8 mouse cellular contexts compared by ENCODE assay signal in genomic region chr17:42875571-42876000, GRCm38 (mm10). TPM values are rescaled to one million over a fixed set of nuclear protein-coding genes. Genes with fewer than 3 reads are reported as not detected.
DNase-seq lines count a peak whose midpoint lies in the region; ATAC-seq and TF ChIP-seq lines count a peak whose summit lies in the region.

No protein-coding gene starts in this region.

- H3K4me1 ChIP-seq in liver, embryonic 14.5 days (replicated peaks; ENCODE audit: control insufficient read depth in 2 of 2, insufficient read depth in 2 of 2, low read length in 1 of 2) = peaks cover 6 to 13% of the 10 kb centered on the region in 2 experiments; a peak in 3 of 4 replicates
- peaks cover 18% of the 10 kb centered on the region for H3K4me1 ChIP-seq in neural tube, embryonic 13.5 days (replicated peaks)

- TF ChIP-seq EP300 in liver, embryonic 14.5 days (IDR thresholded peaks at IDR 0.05; ENCODE audit: low read depth) = no peak

- H3K9ac ChIP-seq in liver, embryonic 14.5 days (replicated peaks) = peak overlapping the region; percentile 78
- H3K9ac ChIP-seq in neural tube, embryonic 13.5 days = peak overlapping the region; percentile 96

- WGBS in liver, embryonic 14.5 days (ENCODE audit: insufficient replicate concordance) = 2% methylated on average over 17 of the region's 17 CpGs
- WGBS in neural tube, embryonic 13.5 days = 0% methylated on average over 17 of the region's 17 CpGs

- peak overlapping the region; percentile 5; the same call in 1 of the 2 replicates for H3K27ac ChIP-seq in liver, embryonic 14.5 days
- peak overlapping the region; percentile 95 for H3K27ac ChIP-seq in neural tube, embryonic 13.5 days (replicated peaks)

- no peaks in the 10 kb centered on the region for H3K36me3 ChIP-seq in liver, embryonic 14.5 days (replicated peaks; ENCODE audit: control insufficient read depth, insufficient read depth, low read depth)
- H3K36me3 ChIP-seq in neural tube, embryonic 13.5 days = no peaks in the 10 kb centered on the region

- H3K27me3 ChIP-seq in liver, embryonic 14.5 days (ENCODE audit: control insufficient read depth, insufficient read depth, low read length) = no peaks in the 10 kb centered on the region
- no peaks in the 10 kb centered on the region for H3K27me3 ChIP-seq in neural tube, embryonic 13.5 days

- H3K4me3 ChIP-seq in liver, embryonic 14.5 days (ENCODE audit: insufficient read depth in 1 of 2, low read depth in 2 of 2, low read length in 2 of 2) = peak overlapping the region; percentile 73 to 79
- peak overlapping the region; percentile 89 for H3K4me3 ChIP-seq in neural tube, embryonic 13.5 days

- DNase-seq in ovary, postnatal 36 days (ENCODE audit: low spot score) = peak; percentile 29
- no peak for DNase-seq in ovary, postnatal 14 days (ENCODE audit: low spot score)
- DNase-seq in embryo, embryonic 9.5 days (ENCODE audit: extremely low spot score) = peak; percentile 63
- peak; percentile 51 for DNase-seq in heart, adult 8-10 months (ENCODE audit: low spot score)
- DNase-seq in kidney, adult 18-20 months = peak; percentile 66
- DNase-seq in liver, embryonic 14.5 days (ENCODE audit: low read depth in 3 of 3, low spot score in 3 of 3) = peak in 1 of 3 experiments; percentile 28
- DNase-seq in thymus, postnatal 36 days = peak; percentile 41 to 51

- peak overlapping the region; percentile 91 for H3K4me2 ChIP-seq in liver, embryonic 14.5 days (ENCODE audit: low read depth)
- peak overlapping the region; percentile 90 for H3K4me2 ChIP-seq in neural tube, embryonic 13.5 days

- no peak for TF ChIP-seq CTCF in liver, embryonic 14.5 days (IDR thresholded peaks at IDR 0.05; ENCODE audit: low read depth)

- ATAC-seq in liver, embryonic 14.5 days (ENCODE audit: insufficient read depth) = no peak
- peak; percentile 56 for ATAC-seq in neural tube, embryonic 13.5 days (ENCODE audit: low read depth)

- H3K9me3 ChIP-seq in liver, embryonic 14.5 days (ENCODE audit: control insufficient read depth, low read length) = no peaks in the 10 kb centered on the region
- H3K9me3 ChIP-seq in neural tube, embryonic 13.5 days = no peaks in the 10 kb centered on the region

RNA-seq across cellular contexts. Expression of gene Cd2ap, which starts 0.9 kb away (rescaled TPM):
- total RNA-seq in heart, adult 8-10 months (2022) = 10 to 100 TPM; 15.8 to 19.3 (median 17.6) TPM
- 4.9 and 8.6 TPM in 2 replicates for polyA plus RNA-seq in liver, embryonic 14.5 days (2012; rRNA removed)
- polyA plus RNA-seq in liver, embryonic 14.5 days (2014; fragmentation: Nextera tagmentation; extraction: Ambion mirVana) = 8.3 and 10.2 TPM in 2 replicates
- polyA plus RNA-seq in neural tube, embryonic 13.5 days (2015; fragmentation: Nextera tagmentation; extraction: Ambion mirVana) = 8.5 and 8.6 TPM in 2 replicates
